Mouse (Mus musculus): ENCODE results near the gene Copg1. TPM values are rescaled to one million over a fixed set of nuclear protein-coding genes. Genes with fewer than 3 reads are reported as not detected.

Gene Copg1
- 22.2 TPM for polyA plus RNA-seq (2014; fragmentation: Illumina TruSeq; extraction: RNeasy Lipid Tissue Mini Kit (QIAGEN cat#74804); ENCODE audit: low replicate concordance)

GRCm38 (mm10) chr6:87887594-87888233 is at the start of gene Copg1:
Copg1 (plus strand) TSS chr6:87887814.

DNA sequence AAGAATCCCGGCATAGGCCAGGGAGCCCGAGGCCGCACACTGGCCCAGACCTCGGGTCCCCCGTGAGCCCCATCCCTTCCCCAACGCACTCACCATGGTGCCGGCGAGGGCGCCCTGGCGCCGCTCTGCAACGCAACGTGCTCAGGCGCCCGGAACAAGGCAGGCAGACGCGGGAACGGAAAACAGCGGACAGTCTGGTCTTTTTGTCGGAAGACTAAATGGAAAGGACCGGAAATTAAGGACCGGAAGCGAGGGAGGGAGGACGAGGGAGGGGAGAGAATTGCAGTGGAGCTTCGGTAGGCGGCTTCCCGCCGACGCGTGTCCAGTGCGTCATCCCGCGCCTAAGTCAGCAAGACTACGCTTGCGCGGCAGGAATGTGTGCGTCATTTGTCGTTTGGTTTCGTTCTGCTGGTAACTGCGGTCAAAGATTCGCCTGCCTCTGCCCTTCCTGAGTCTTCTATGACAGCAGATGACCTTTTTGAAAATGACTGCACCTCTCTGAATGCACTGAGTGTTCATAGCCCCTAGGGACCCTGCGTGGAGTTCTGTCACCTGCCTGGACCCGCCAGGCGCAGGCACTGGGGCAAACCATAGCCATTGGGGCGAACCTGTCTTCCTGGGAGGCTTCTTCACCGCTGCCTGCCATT is 48.9 kb upstream of the Copg1 start, which contains the start of gene Isy1:
Gene Isy1 (minus strand): TSS at position 248 of the 647 bp plus-strand sequence.

GRCm38 (mm10) chr6:87850900-87851614 is 36.6 kb upstream of the Copg1 start, which contains the start of gene Cnbp:
Cnbp (minus strand) TSS chr6:87851106.

GRCm38 (mm10) chr6:87913661-87914325 is 26.2 kb downstream of the Copg1 start, which contains the start of gene Hmces:
Hmces (plus strand) TSS chr6:87913935.

Other genes with a start within 250 kb of the Copg1 start
- 6.0 TPM for gene Aplf, start 215.6 kb upstream of the Copg1 start, polyA plus RNA-seq (2014; fragmentation: Illumina TruSeq; extraction: RNeasy Lipid Tissue Mini Kit (QIAGEN cat#74804); ENCODE audit: low replicate concordance)
- not detected for gene Efcc1, start 156.9 kb upstream of the Copg1 start, polyA plus RNA-seq (2014; fragmentation: Illumina TruSeq; extraction: RNeasy Lipid Tissue Mini Kit (QIAGEN cat#74804); ENCODE audit: low replicate concordance)
- gene Gp9, start 109.7 kb upstream of the Copg1 start, polyA plus RNA-seq (2014; fragmentation: Illumina TruSeq; extraction: RNeasy Lipid Tissue Mini Kit (QIAGEN cat#74804); ENCODE audit: low replicate concordance): not detected
- gene Rab43, start 75.7 kb upstream of the Copg1 start, polyA plus RNA-seq (2014; fragmentation: Illumina TruSeq; extraction: RNeasy Lipid Tissue Mini Kit (QIAGEN cat#74804); ENCODE audit: low replicate concordance): 29.1 TPM
- not detected for gene Gm45140, start 52.0 kb upstream of the Copg1 start, polyA plus RNA-seq (2014; fragmentation: Illumina TruSeq; extraction: RNeasy Lipid Tissue Mini Kit (QIAGEN cat#74804); ENCODE audit: low replicate concordance)
- 7.5 TPM for gene Isy1, start 49.0 kb upstream of the Copg1 start, polyA plus RNA-seq (2014; fragmentation: Illumina TruSeq; extraction: RNeasy Lipid Tissue Mini Kit (QIAGEN cat#74804); ENCODE audit: low replicate concordance)
- gene Cnbp, start 36.7 kb upstream of the Copg1 start, polyA plus RNA-seq (2014; fragmentation: Illumina TruSeq; extraction: RNeasy Lipid Tissue Mini Kit (QIAGEN cat#74804); ENCODE audit: low replicate concordance): 634 TPM
- gene Hmces, start 26.1 kb downstream of the Copg1 start, polyA plus RNA-seq (2014; fragmentation: Illumina TruSeq; extraction: RNeasy Lipid Tissue Mini Kit (QIAGEN cat#74804); ENCODE audit: low replicate concordance): 7.0 TPM
- gene H1fx, start 93.8 kb downstream of the Copg1 start, polyA plus RNA-seq (2014; fragmentation: Illumina TruSeq; extraction: RNeasy Lipid Tissue Mini Kit (QIAGEN cat#74804); ENCODE audit: low replicate concordance): not detected
- gene Rab7, start 157.5 kb downstream of the Copg1 start, polyA plus RNA-seq (2014; fragmentation: Illumina TruSeq; extraction: RNeasy Lipid Tissue Mini Kit (QIAGEN cat#74804); ENCODE audit: low replicate concordance): 208 TPM
- gene Rpn1, start 196.7 kb downstream of the Copg1 start, polyA plus RNA-seq (2014; fragmentation: Illumina TruSeq; extraction: RNeasy Lipid Tissue Mini Kit (QIAGEN cat#74804); ENCODE audit: low replicate concordance): 65.0 TPM

Measured in small intestine, adult 10 weeks (tissue).